Mouse (Mus musculus) embryo, embryonic 10 days (tissue): ENCODE data around the gene Gm44502.

Experiments
- DNase-seq: peaks from one replicate; pipeline ENCODE4 v3.0.0-alpha.2; 2015; ENCODE audit warnings: low spot score

The Gm44502 gene

GRCm38 (mm10) chr15:89429352-89430221, at the start of gene Gm44502, which contains the start of the genes C730034F03Rik and Chkb:
Gene Gm44502 (minus strand): TSS chr15:89429696.
Gene C730034F03Rik (plus strand): TSS chr15:89429589.
Gene Chkb (minus strand): TSS chr15:89429908.
- peak; percentile 97 for DNase-seq

- no peak for DNase-seq
Measured at GRCm38 (mm10) chr15:89478622-89479021, 49.1 kb upstream of the Gm44502 start.

- DNase-seq: no peak
Measured at GRCm38 (mm10) chr15:89477806-89478205, 48.3 kb upstream of the Gm44502 start.

GRCm38 (mm10) chr15:89477091-89477491, 47.6 kb upstream of the Gm44502 start, which contains the start of gene Arsa:
Gene Arsa (minus strand): TSS chr15:89477425.
- no peak for DNase-seq

- no peak for DNase-seq
Measured at GRCm38 (mm10) chr15:89476475-89476815, 46.9 kb upstream of the Gm44502 start.

- peak; percentile 95 for DNase-seq
Measured at GRCm38 (mm10) chr15:89475611-89476474, 46.3 kb upstream of the Gm44502 start.

- no peak for DNase-seq
Measured at GRCm38 (mm10) chr15:89475293-89475600, 45.8 kb upstream of the Gm44502 start.

- no peak for DNase-seq
Measured at GRCm38 (mm10) chr15:89474596-89475292, 45.2 kb upstream of the Gm44502 start.

GRCm38 (mm10) chr15:89473921-89474320, 44.4 kb upstream of the Gm44502 start:
- no peak for DNase-seq

- DNase-seq: no peak
Measured at GRCm38 (mm10) chr15:89473370-89473769, 43.9 kb upstream of the Gm44502 start.

GRCm38 (mm10) chr15:89471476-89471875, 42.0 kb upstream of the Gm44502 start:
- DNase-seq: no peak

GRCm38 (mm10) chr15:89468577-89468976, 39.1 kb upstream of the Gm44502 start:
- DNase-seq: peak; percentile 56

- DNase-seq: no peak
Measured at GRCm38 (mm10) chr15:89465052-89465451, 35.6 kb upstream of the Gm44502 start.

GRCm38 (mm10) chr15:89463334-89464235, 34.1 kb upstream of the Gm44502 start:
- no peak for DNase-seq

- no peak for DNase-seq
Measured at GRCm38 (mm10) chr15:89462176-89462575, 32.7 kb upstream of the Gm44502 start.

GRCm38 (mm10) chr15:89461321-89461720, 31.8 kb upstream of the Gm44502 start:
- DNase-seq: no peak

GRCm38 (mm10) chr15:89460298-89460697, 30.8 kb upstream of the Gm44502 start:
- DNase-seq: no peak

GRCm38 (mm10) chr15:89459821-89460220, 30.3 kb upstream of the Gm44502 start:
- DNase-seq: no peak

GRCm38 (mm10) chr15:89458942-89459341, 29.4 kb upstream of the Gm44502 start:
- no peak for DNase-seq

GRCm38 (mm10) chr15:89455642-89456041, 26.1 kb upstream of the Gm44502 start:
- DNase-seq: no peak

- DNase-seq: no peak
Measured at GRCm38 (mm10) chr15:89454857-89455256, 25.4 kb upstream of the Gm44502 start.
